Mouse (Mus musculus): ENCODE results near the gene Tcf15. TPM values are rescaled to one million over a fixed set of nuclear protein-coding genes. Genes with fewer than 3 reads are reported as not detected.

The Tcf15 gene
- polyA plus RNA-seq, 2 experiments = 0.17 TPM; not detected in 1

- ATAC-seq (ENCODE audit: insufficient read depth) (no peak), DNase-seq (ENCODE audit: low read depth in 3 of 3, low spot score in 3 of 3) (no peak)
- no peak overlapping the region for H3K27ac ChIP-seq
- WGBS (ENCODE audit: insufficient replicate concordance) = 46% methylated on average over 6 of the region's 6 CpGs
- H3K4me1 ChIP-seq (replicated peaks; ENCODE audit: control insufficient read depth in 2 of 2, insufficient read depth in 2 of 2, low read length in 1 of 2) = no peaks in the 10 kb centered on the region
- no peak overlapping the region for H3K9ac ChIP-seq (replicated peaks)
- H3K4me2 ChIP-seq (ENCODE audit: low read depth) = no peak overlapping the region
- H3K27me3 ChIP-seq (ENCODE audit: control insufficient read depth, insufficient read depth, low read length) = no peaks in the 10 kb centered on the region
- no peaks in the 10 kb centered on the region for H3K9me3 ChIP-seq (ENCODE audit: control insufficient read depth, low read length)
- H3K4me3 ChIP-seq (ENCODE audit: insufficient read depth in 1 of 2, low read depth in 2 of 2, low read length in 2 of 2) = no peak overlapping the region
- TF ChIP-seq CTCF (IDR thresholded peaks at IDR 0.05; ENCODE audit: low read depth) (no peak), EP300 (IDR thresholded peaks at IDR 0.05; ENCODE audit: low read depth) (no peak)
- no peaks in the 10 kb centered on the region for H3K36me3 ChIP-seq (replicated peaks; ENCODE audit: control insufficient read depth, insufficient read depth, low read depth)
These were observed 13.1 kb downstream of the Tcf15 start for GRCm38 (mm10) chr2:152156471-152156870.

- Histone ChIP-seq H3K27ac (no peak overlapping the region), H3K4me2 (ENCODE audit: low read depth) (no peak overlapping the region), H3K36me3 (replicated peaks; ENCODE audit: control insufficient read depth, insufficient read depth, low read depth) (no peaks in the 10 kb centered on the region), H3K27me3 (ENCODE audit: control insufficient read depth, insufficient read depth, low read length) (no peaks in the 10 kb centered on the region), H3K4me1 (replicated peaks; ENCODE audit: control insufficient read depth in 2 of 2, insufficient read depth in 2 of 2, low read length in 1 of 2) (no peaks in the 10 kb centered on the region), H3K9me3 (ENCODE audit: control insufficient read depth, low read length) (no peaks in the 10 kb centered on the region), H3K4me3 (ENCODE audit: insufficient read depth in 1 of 2, low read depth in 2 of 2, low read length in 2 of 2) (no peak overlapping the region), H3K9ac (replicated peaks) (no peak overlapping the region)
- ATAC-seq (ENCODE audit: insufficient read depth) = no peak
- 61% methylated on average over 1 of the region's 1 CpGs for WGBS (ENCODE audit: insufficient replicate concordance)
- no peak for DNase-seq (ENCODE audit: low read depth in 3 of 3, low spot score in 3 of 3)
- TF ChIP-seq EP300 (IDR thresholded peaks at IDR 0.05; ENCODE audit: low read depth) (no peak), CTCF (IDR thresholded peaks at IDR 0.05; ENCODE audit: low read depth) (no peak)
These were observed 16.1 kb downstream of the Tcf15 start for GRCm38 (mm10) chr2:152159487-152159886.

- whole genome bisulfite sequencing (ENCODE audit: insufficient replicate concordance) = 61% methylated on average over 6 of the region's 6 CpGs
- Histone ChIP-seq H3K27ac (no peak overlapping the region), H3K36me3 (replicated peaks; ENCODE audit: control insufficient read depth, insufficient read depth, low read depth) (no peaks in the 10 kb centered on the region), H3K4me3 (ENCODE audit: insufficient read depth in 1 of 2, low read depth in 2 of 2, low read length in 2 of 2) (no peak overlapping the region), H3K9me3 (ENCODE audit: control insufficient read depth, low read length) (no peaks in the 10 kb centered on the region), H3K9ac (replicated peaks) (no peak overlapping the region), H3K27me3 (ENCODE audit: control insufficient read depth, insufficient read depth, low read length) (no peaks in the 10 kb centered on the region), H3K4me2 (ENCODE audit: low read depth) (no peak overlapping the region), H3K4me1 (replicated peaks; ENCODE audit: control insufficient read depth in 2 of 2, insufficient read depth in 2 of 2, low read length in 1 of 2) (no peaks in the 10 kb centered on the region)
- ATAC-seq (ENCODE audit: insufficient read depth) = no peak
- no peak for DNase-seq (ENCODE audit: low read depth in 3 of 3, low spot score in 3 of 3)
- no peak for TF ChIP-seq CTCF (IDR thresholded peaks at IDR 0.05; ENCODE audit: low read depth)
- TF ChIP-seq EP300 (IDR thresholded peaks at IDR 0.05; ENCODE audit: low read depth) = no peak
These were observed 22.9 kb downstream of the Tcf15 start for GRCm38 (mm10) chr2:152166257-152166656.

GRCm38 (mm10) chr2:152167851-152168290 lies 24.5 kb downstream of the Tcf15 start:
- no peaks in the 10 kb centered on the region for H3K4me1 ChIP-seq (replicated peaks; ENCODE audit: control insufficient read depth in 2 of 2, insufficient read depth in 2 of 2, low read length in 1 of 2)
- WGBS (ENCODE audit: insufficient replicate concordance) = 42% methylated on average over 8 of the region's 8 CpGs
- no peak overlapping the region for H3K9ac ChIP-seq (replicated peaks)
- DNase-seq (ENCODE audit: low read depth in 3 of 3, low spot score in 3 of 3) (no peak), ATAC-seq (ENCODE audit: insufficient read depth) (no peak)
- no peaks in the 10 kb centered on the region for H3K27me3 ChIP-seq (ENCODE audit: control insufficient read depth, insufficient read depth, low read length)
- no peak overlapping the region for H3K4me3 ChIP-seq (ENCODE audit: insufficient read depth in 1 of 2, low read depth in 2 of 2, low read length in 2 of 2)
- no peak overlapping the region for H3K4me2 ChIP-seq (ENCODE audit: low read depth)
- no peaks in the 10 kb centered on the region for H3K36me3 ChIP-seq (replicated peaks; ENCODE audit: control insufficient read depth, insufficient read depth, low read depth)
- H3K9me3 ChIP-seq (ENCODE audit: control insufficient read depth, low read length) = no peaks in the 10 kb centered on the region
- TF ChIP-seq EP300 (IDR thresholded peaks at IDR 0.05; ENCODE audit: low read depth) (no peak), CTCF (IDR thresholded peaks at IDR 0.05; ENCODE audit: low read depth) (no peak)
- H3K27ac ChIP-seq = no peak overlapping the region

GRCm38 (mm10) chr2:152169377-152169776 lies 26.0 kb downstream of the Tcf15 start:
- H3K27me3 ChIP-seq (ENCODE audit: control insufficient read depth, insufficient read depth, low read length) = no peaks in the 10 kb centered on the region
- no peaks in the 10 kb centered on the region for H3K36me3 ChIP-seq (replicated peaks; ENCODE audit: control insufficient read depth, insufficient read depth, low read depth)
- DNase-seq (ENCODE audit: low read depth in 3 of 3, low spot score in 3 of 3) = no peak
- ATAC-seq (ENCODE audit: insufficient read depth) = no peak
- no peak overlapping the region for H3K4me2 ChIP-seq (ENCODE audit: low read depth)
- no peaks in the 10 kb centered on the region for H3K9me3 ChIP-seq (ENCODE audit: control insufficient read depth, low read length)
- TF ChIP-seq CTCF (IDR thresholded peaks at IDR 0.05; ENCODE audit: low read depth) = no peak
- TF ChIP-seq EP300 (IDR thresholded peaks at IDR 0.05; ENCODE audit: low read depth) = no peak
- 67% methylated on average over 1 of the region's 1 CpGs for WGBS (ENCODE audit: insufficient replicate concordance)
- H3K9ac ChIP-seq (replicated peaks) = no peak overlapping the region
- no peak overlapping the region for H3K4me3 ChIP-seq (ENCODE audit: insufficient read depth in 1 of 2, low read depth in 2 of 2, low read length in 2 of 2)
- H3K4me1 ChIP-seq (replicated peaks; ENCODE audit: control insufficient read depth in 2 of 2, insufficient read depth in 2 of 2, low read length in 1 of 2) = no peaks in the 10 kb centered on the region
- no peak overlapping the region for H3K27ac ChIP-seq
